Mouse (Mus musculus): ENCODE measurements around the gene Gm6614. TPM values are rescaled to one million over a fixed set of nuclear protein-coding genes. Genes with fewer than 3 reads are reported as not detected.
"Not testable (repeated sequence)": the region's sequence is repeated elsewhere in the genome, so short reads cannot be mapped to it uniquely, and the experiment has no call there.

Gene Gm6614
- 0.12 TPM in 1 of 2 replicates, not detected in the other for polyA plus RNA-seq (2014; fragmentation: Nextera tagmentation; extraction: Ambion mirVana)

- no peaks in the 10 kb centered on the region for H3K4me1 ChIP-seq (ENCODE audit: control insufficient read depth, insufficient read depth, low read length)
- DNase-seq (ENCODE audit: low spot score) (no peak), ATAC-seq (ENCODE audit: insufficient read depth, low FRiP score, low TSS enrichment) (no peak)
- no peak within 1 kb of the TSS for H3K4me2 ChIP-seq (ENCODE audit: low read depth)
- H3K9ac ChIP-seq (ENCODE audit: low read length) = no peak within 1 kb of the TSS
- H3K27me3 ChIP-seq (ENCODE audit: control insufficient read depth, insufficient read depth, low read length) = no peaks in the 10 kb centered on the region
- H3K36me3 ChIP-seq (ENCODE audit: control insufficient read depth, insufficient read depth, low read length) = no peaks in the 10 kb centered on the region
- H3K4me3 ChIP-seq (ENCODE audit: low read depth, low read length) = no peak within 1 kb of the TSS
- 89% methylated on average over 4 of the region's 4 CpGs for WGBS
- no peaks in the 10 kb centered on the region for H3K9me3 ChIP-seq (ENCODE audit: control insufficient read depth, low read length)
- no peak within 1 kb of the TSS for H3K27ac ChIP-seq (ENCODE audit: low read depth, low read length)
Observed at GRCm38 (mm10) chr6:142011364-142011955, at the start of gene Gm6614. Gm6614 (minus strand) TSS chr6:142011414.

DNA sequence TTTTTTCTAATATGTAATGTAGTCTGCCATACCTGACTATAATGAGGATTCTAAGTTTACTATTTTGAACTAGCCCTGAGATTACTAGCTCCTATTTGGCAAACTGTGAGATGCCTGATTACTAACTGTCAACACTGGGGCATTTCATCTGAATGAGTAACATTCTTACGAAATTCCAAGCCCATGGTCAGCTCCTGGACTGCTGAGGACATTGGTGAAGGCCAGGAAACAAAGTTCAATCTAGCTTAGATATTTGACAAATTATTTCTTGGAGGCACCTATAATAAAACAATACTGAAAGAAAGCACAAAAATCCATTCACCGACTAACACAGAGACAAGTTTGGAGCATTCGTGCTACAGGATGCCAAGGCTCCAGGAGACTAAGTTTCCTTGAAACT, 47.1 kb upstream of the Gm6614 start:
- not testable (repeated sequence) for H3K9ac ChIP-seq (ENCODE audit: low read length); DNase-seq (ENCODE audit: low spot score); H3K4me3 ChIP-seq (ENCODE audit: low read depth, low read length); ATAC-seq (ENCODE audit: insufficient read depth, low FRiP score, low TSS enrichment); H3K36me3 ChIP-seq (ENCODE audit: control insufficient read depth, insufficient read depth, low read length); H3K27me3 ChIP-seq (ENCODE audit: control insufficient read depth, insufficient read depth, low read length); H3K4me1 ChIP-seq (ENCODE audit: control insufficient read depth, insufficient read depth, low read length); H3K27ac ChIP-seq (ENCODE audit: low read depth, low read length); H3K9me3 ChIP-seq (ENCODE audit: control insufficient read depth, low read length); H3K4me2 ChIP-seq (ENCODE audit: low read depth)
- WGBS = 91% methylated on average over 3 of the region's 3 CpGs

GRCm38 (mm10) chr6:142047689-142048088, 36.5 kb upstream of the Gm6614 start:
- ATAC-seq (ENCODE audit: insufficient read depth, low FRiP score, low TSS enrichment) = no peak
- DNase-seq (ENCODE audit: low spot score) = no peak
- Histone ChIP-seq H3K9me3 (ENCODE audit: control insufficient read depth, low read length) (no peaks in the 10 kb centered on the region), H3K4me3 (ENCODE audit: low read depth, low read length) (no peak overlapping the region), H3K4me1 (ENCODE audit: control insufficient read depth, insufficient read depth, low read length) (no peaks in the 10 kb centered on the region), H3K36me3 (ENCODE audit: control insufficient read depth, insufficient read depth, low read length) (no peaks in the 10 kb centered on the region), H3K27me3 (ENCODE audit: control insufficient read depth, insufficient read depth, low read length) (no peaks in the 10 kb centered on the region), H3K4me2 (ENCODE audit: low read depth) (no peak overlapping the region), H3K27ac (ENCODE audit: low read depth, low read length) (no peak overlapping the region), H3K9ac (ENCODE audit: low read length) (no peak overlapping the region)
- WGBS = 85% methylated on average over 1 of the region's 1 CpGs

- DNase-seq (ENCODE audit: low spot score) (no peak), ATAC-seq (ENCODE audit: insufficient read depth, low FRiP score, low TSS enrichment) (no peak)
- Histone ChIP-seq H3K27ac (ENCODE audit: low read depth, low read length) (no peak overlapping the region), H3K9ac (ENCODE audit: low read length) (no peak overlapping the region), H3K4me2 (ENCODE audit: low read depth) (no peak overlapping the region), H3K4me1 (ENCODE audit: control insufficient read depth, insufficient read depth, low read length) (no peaks in the 10 kb centered on the region), H3K36me3 (ENCODE audit: control insufficient read depth, insufficient read depth, low read length) (no peaks in the 10 kb centered on the region), H3K27me3 (ENCODE audit: control insufficient read depth, insufficient read depth, low read length) (no peaks in the 10 kb centered on the region), H3K9me3 (ENCODE audit: control insufficient read depth, low read length) (no peaks in the 10 kb centered on the region), H3K4me3 (ENCODE audit: low read depth, low read length) (no peak overlapping the region)
- 96% methylated on average over 2 of the region's 2 CpGs for WGBS
Observed at GRCm38 (mm10) chr6:142045746-142046145, 34.5 kb upstream of the Gm6614 start.

GRCm38 (mm10) chr6:142041896-142042295, 30.7 kb upstream of the Gm6614 start:
- Histone ChIP-seq H3K36me3 (ENCODE audit: control insufficient read depth, insufficient read depth, low read length) (no peaks in the 10 kb centered on the region), H3K4me2 (ENCODE audit: low read depth) (no peak overlapping the region), H3K27ac (ENCODE audit: low read depth, low read length) (no peak overlapping the region), H3K9me3 (ENCODE audit: control insufficient read depth, low read length) (no peaks in the 10 kb centered on the region), H3K27me3 (ENCODE audit: control insufficient read depth, insufficient read depth, low read length) (no peaks in the 10 kb centered on the region), H3K4me1 (ENCODE audit: control insufficient read depth, insufficient read depth, low read length) (no peaks in the 10 kb centered on the region), H3K9ac (ENCODE audit: low read length) (no peak overlapping the region), H3K4me3 (ENCODE audit: low read depth, low read length) (no peak overlapping the region)
- WGBS = 93% methylated on average over 3 of the region's 3 CpGs
- DNase-seq (ENCODE audit: low spot score) = no peak
- no peak for ATAC-seq (ENCODE audit: insufficient read depth, low FRiP score, low TSS enrichment)

DNA sequence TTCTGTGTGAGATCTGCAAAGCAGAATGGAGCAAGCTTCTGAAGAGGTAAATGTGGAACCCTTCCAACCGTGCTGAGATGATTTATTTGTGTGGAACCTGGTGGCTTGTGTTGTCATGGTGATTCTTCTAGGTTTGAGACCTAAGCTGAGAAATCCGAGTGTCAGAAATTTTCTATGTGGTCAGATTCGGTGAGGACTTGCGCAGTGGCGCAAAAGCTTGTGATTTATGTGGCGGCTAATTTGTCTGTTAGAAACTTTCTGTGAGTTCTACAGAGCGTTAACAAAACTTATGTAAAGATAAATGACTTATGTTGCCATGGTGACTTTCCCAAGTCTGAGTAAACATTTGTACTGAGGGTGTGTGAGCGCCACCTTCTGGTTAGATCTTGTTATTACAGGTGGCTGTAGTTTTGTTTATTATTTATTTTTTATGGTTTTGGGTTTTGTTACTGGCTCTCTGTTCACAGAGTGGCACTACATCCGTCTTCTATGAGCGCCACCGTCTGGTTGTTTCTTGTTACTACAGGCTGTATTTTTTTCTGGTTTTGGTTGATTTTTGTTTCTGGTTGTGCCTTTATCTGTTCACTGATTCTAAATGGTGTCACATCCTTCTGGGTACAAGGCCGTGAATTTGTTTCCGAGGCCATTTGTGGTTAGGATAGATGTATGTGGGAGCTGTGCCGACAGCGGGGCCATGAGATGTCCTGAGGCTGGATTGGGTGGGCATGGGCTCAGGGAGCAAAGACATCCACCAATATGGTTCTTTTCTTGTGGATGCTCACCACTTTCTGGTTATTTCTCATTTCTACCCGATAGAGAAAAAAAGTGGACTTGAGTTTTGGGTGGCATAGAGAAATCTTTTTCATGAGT, 29.3 kb upstream of the Gm6614 start:
- H3K4me2 ChIP-seq (ENCODE audit: low read depth) = no peak overlapping the region
- H3K9ac ChIP-seq (ENCODE audit: low read length) = no peak overlapping the region
- no peaks in the 10 kb centered on the region for H3K27me3 ChIP-seq (ENCODE audit: control insufficient read depth, insufficient read depth, low read length)
- H3K4me1 ChIP-seq (ENCODE audit: control insufficient read depth, insufficient read depth, low read length) = no peaks in the 10 kb centered on the region
- no peak overlapping the region for H3K27ac ChIP-seq (ENCODE audit: low read depth, low read length)
- no peak overlapping the region for H3K4me3 ChIP-seq (ENCODE audit: low read depth, low read length)
- H3K9me3 ChIP-seq (ENCODE audit: control insufficient read depth, low read length) = no peaks in the 10 kb centered on the region
- 40% methylated on average over 16 of the region's 16 CpGs for WGBS
- peak; percentile 50 for DNase-seq (ENCODE audit: low spot score)
- no peaks in the 10 kb centered on the region for H3K36me3 ChIP-seq (ENCODE audit: control insufficient read depth, insufficient read depth, low read length)
- ATAC-seq (ENCODE audit: insufficient read depth, low FRiP score, low TSS enrichment) = peak; percentile 79

- no peak overlapping the region for H3K9ac ChIP-seq (ENCODE audit: low read length)
- H3K27me3 ChIP-seq (ENCODE audit: control insufficient read depth, insufficient read depth, low read length) = no peaks in the 10 kb centered on the region
- no peaks in the 10 kb centered on the region for H3K4me1 ChIP-seq (ENCODE audit: control insufficient read depth, insufficient read depth, low read length)
- DNase-seq (ENCODE audit: low spot score) (no peak), ATAC-seq (ENCODE audit: insufficient read depth, low FRiP score, low TSS enrichment) (no peak)
- no peaks in the 10 kb centered on the region for H3K36me3 ChIP-seq (ENCODE audit: control insufficient read depth, insufficient read depth, low read length)
- H3K4me3 ChIP-seq (ENCODE audit: low read depth, low read length) = no peak overlapping the region
- 85% methylated on average over 2 of the region's 2 CpGs for WGBS
- H3K27ac ChIP-seq (ENCODE audit: low read depth, low read length) = no peak overlapping the region
- H3K9me3 ChIP-seq (ENCODE audit: control insufficient read depth, low read length) = no peaks in the 10 kb centered on the region
- H3K4me2 ChIP-seq (ENCODE audit: low read depth) = no peak overlapping the region
Observed at GRCm38 (mm10) chr6:142035771-142036170, 24.6 kb upstream of the Gm6614 start.

- Histone ChIP-seq H3K9ac (ENCODE audit: low read length) (no peak overlapping the region), H3K27ac (ENCODE audit: low read depth, low read length) (no peak overlapping the region), H3K9me3 (ENCODE audit: control insufficient read depth, low read length) (no peaks in the 10 kb centered on the region), H3K4me1 (ENCODE audit: control insufficient read depth, insufficient read depth, low read length) (no peaks in the 10 kb centered on the region), H3K27me3 (ENCODE audit: control insufficient read depth, insufficient read depth, low read length) (no peaks in the 10 kb centered on the region), H3K4me3 (ENCODE audit: low read depth, low read length) (no peak overlapping the region), H3K4me2 (ENCODE audit: low read depth) (no peak overlapping the region), H3K36me3 (ENCODE audit: control insufficient read depth, insufficient read depth, low read length) (no peaks in the 10 kb centered on the region)
- ATAC-seq (ENCODE audit: insufficient read depth, low FRiP score, low TSS enrichment) = no peak
- 88% methylated on average over 3 of the region's 3 CpGs for WGBS
- no peak for DNase-seq (ENCODE audit: low spot score)
Observed at GRCm38 (mm10) chr6:142021671-142022070, 10.5 kb upstream of the Gm6614 start.

DNA sequence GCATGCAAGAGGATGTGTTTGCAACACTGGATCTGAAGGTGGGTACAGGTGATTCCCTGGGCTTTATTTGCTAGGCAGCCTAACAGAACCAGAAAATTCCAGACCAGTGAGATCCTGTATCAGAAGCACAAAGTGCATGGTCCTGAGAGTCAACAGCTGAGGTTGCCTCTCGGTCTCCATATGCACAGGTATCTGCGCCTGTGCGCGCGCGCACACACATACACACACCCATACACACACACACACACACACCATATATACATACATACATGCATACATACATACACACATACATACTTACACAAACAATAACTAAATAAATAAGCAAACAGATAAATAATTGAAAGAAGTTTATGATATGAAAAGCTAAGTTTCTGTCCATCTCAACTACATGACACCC, 24.4 kb downstream of the Gm6614 start:
- ATAC-seq (ENCODE audit: insufficient read depth, low FRiP score, low TSS enrichment) (no peak), DNase-seq (ENCODE audit: low spot score) (no peak)
- Histone ChIP-seq H3K4me3 (ENCODE audit: low read depth, low read length) (no peak overlapping the region), H3K9ac (ENCODE audit: low read length) (no peak overlapping the region), H3K27ac (ENCODE audit: low read depth, low read length) (no peak overlapping the region), H3K36me3 (ENCODE audit: control insufficient read depth, insufficient read depth, low read length) (no peaks in the 10 kb centered on the region), H3K4me1 (ENCODE audit: control insufficient read depth, insufficient read depth, low read length) (no peaks in the 10 kb centered on the region), H3K4me2 (ENCODE audit: low read depth) (no peak overlapping the region), H3K9me3 (ENCODE audit: control insufficient read depth, low read length) (no peaks in the 10 kb centered on the region), H3K27me3 (ENCODE audit: control insufficient read depth, insufficient read depth, low read length) (no peaks in the 10 kb centered on the region)
- WGBS = 93% methylated on average over 6 of the region's 6 CpGs

Data from neural tube, embryonic 11.5 days (tissue).